Mouse (Mus musculus) small intestine, adult 2 months (tissue): ENCODE data around the gene Igf2r. TPM values are rescaled to one million over a fixed set of nuclear protein-coding genes. Genes with fewer than 3 reads are reported as not detected.
A peak's percentile ranks its signal among the peaks of the same experiment; 100 is the strongest.
"Not testable (repeated sequence)": the region's sequence is repeated elsewhere in the genome, so short reads cannot be mapped to it uniquely, and the experiment has no call there.

Experiments
- H3K27ac ChIP-seq: fragments of 200-500 bp; 2 replicates; pipeline ENCODE4 v1.5.1; 2012; ENCODE audit warnings: low read depth, low read length, control low read depth, inconsistent platforms; ENCODE audit not compliant: insufficient read depth
- H3K27me3 ChIP-seq: fragments of 200-500 bp; 2 replicates; pipeline ENCODE4 v1.6.1; 2012; ENCODE audit warnings: mild to moderate bottlenecking, moderate library complexity, low read length, inconsistent platforms; ENCODE audit not compliant: control insufficient read depth, insufficient read depth
- H3K36me3 ChIP-seq: fragments of 200-500 bp; 2 replicates; pipeline ENCODE4 v1.6.1; 2012; ENCODE audit warnings: mild to moderate bottlenecking, low read length, control low read depth, inconsistent platforms; ENCODE audit not compliant: control insufficient read depth, insufficient read depth
- H3K4me1 ChIP-seq: fragments of 200-500 bp; 2 replicates; pipeline ENCODE4 v1.6.1; 2012; ENCODE audit warnings: low read length, inconsistent platforms, mixed read lengths; ENCODE audit not compliant: control insufficient read depth, insufficient read depth, insufficient read length
- H3K4me3 ChIP-seq: fragments of 200-500 bp; 2 replicates; pipeline ENCODE4 v1.5.1; 2012; ENCODE audit warnings: low read depth, mild to moderate bottlenecking, control low read depth, inconsistent platforms, low read length, moderate library complexity
- CTCF ChIP-seq: fragments of 200-500 bp; IDR thresholded peaks from 2 replicates; pipeline ENCODE4 v1.5.1; 2012; ENCODE audit warnings: low read depth, mild to moderate bottlenecking, control low read depth, inconsistent platforms, low read length, moderate library complexity, mixed read lengths; ENCODE audit not compliant: insufficient replicate concordance, insufficient read length; ENCODE audit errors: extremely low read depth
- POLR2A ChIP-seq: fragments of 200-500 bp; IDR thresholded peaks from 2 replicates; pipeline ENCODE4 v1.6.1; 2012; ENCODE audit warnings: low read depth, mild to moderate bottlenecking, control low read depth, inconsistent platforms, low read length, moderate library complexity
- WGBS: fragments of 180-500 bp; shearing (Covaris S2); methylation state at CpG from one replicate; pipeline ENCODE4 v1.1.7; 2018; 5-methylcytosine and 5-hydroxymethylcytosine counted together
- polyA plus RNA-seq: library from polyadenylated mRNA; depleted of rRNA; stranded (reverse); fragments of >200 nt; gene quantifications from 2 replicates; pipeline ENCODE4 v1.2.3, GENCODE M21; 2012

Igf2r gene
- polyA plus RNA-seq, 1 experiment, result 19.7 TPM

DNA sequence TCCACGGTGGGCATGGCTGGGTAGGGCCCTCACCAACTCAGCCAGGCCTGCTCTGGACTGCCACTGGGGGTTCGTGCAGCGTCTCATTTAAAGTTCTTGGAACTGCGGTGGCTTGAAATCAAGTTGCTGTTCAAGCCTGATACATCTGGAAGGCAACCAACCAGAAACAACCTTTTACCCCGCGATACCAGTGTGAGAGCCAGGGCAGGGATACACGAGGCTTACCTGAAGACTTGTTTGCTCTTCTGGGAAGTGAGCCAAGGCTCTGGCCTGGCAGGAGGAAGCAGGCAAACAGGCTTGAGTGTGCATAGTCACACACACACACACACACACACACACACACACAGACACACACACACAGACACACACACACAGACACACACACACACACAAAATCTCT lies 93.8 kb downstream of the Igf2r start, which contains the start of gene Slc22a1:
Slc22a1 (minus strand) TSS at position 184 of the 400 bp plus-strand sequence.
- TF ChIP-seq POLR2A (no peak), CTCF (no peak)
- Histone ChIP-seq H3K4me3 (peak within 1 kb of the TSS; percentile 61), H3K36me3 (no peaks in the 10 kb centered on the region), H3K27me3 (no peaks in the 10 kb centered on the region), H3K4me1 (peaks cover 32% of the 10 kb centered on the region), H3K27ac (peak within 1 kb of the TSS; percentile 95)
- 18% methylated on average over 7 of the region's 7 CpGs for WGBS

DNA sequence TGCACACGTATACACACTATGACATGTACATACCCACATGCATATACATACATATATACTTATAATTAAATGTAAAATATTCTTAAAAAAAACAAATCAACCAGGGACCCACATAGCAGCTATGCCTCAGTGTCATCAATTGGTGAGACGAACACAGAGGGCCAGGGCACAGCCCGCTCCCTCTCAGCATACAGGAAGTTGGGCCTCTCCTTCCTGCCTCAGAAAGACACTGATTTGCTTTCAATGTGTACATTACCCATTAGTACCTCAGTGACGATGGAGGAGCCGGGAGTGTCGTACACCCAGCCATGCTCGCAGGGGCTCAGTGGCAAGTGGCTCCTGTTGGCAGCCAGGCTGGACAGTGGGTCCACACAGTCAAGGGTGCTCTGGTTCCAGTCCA lies 94.5 kb downstream of the Igf2r start:
- not testable (repeated sequence) for H3K36me3 ChIP-seq, H3K27me3 ChIP-seq
- WGBS, result 34% methylated on average over 7 of the region's 7 CpGs
- H3K27ac ChIP-seq, result peak overlapping the region; percentile 95
- H3K4me1 ChIP-seq, result peaks cover 36% of the 10 kb centered on the region
- peak overlapping the region; percentile 61 for H3K4me3 ChIP-seq

DNA sequence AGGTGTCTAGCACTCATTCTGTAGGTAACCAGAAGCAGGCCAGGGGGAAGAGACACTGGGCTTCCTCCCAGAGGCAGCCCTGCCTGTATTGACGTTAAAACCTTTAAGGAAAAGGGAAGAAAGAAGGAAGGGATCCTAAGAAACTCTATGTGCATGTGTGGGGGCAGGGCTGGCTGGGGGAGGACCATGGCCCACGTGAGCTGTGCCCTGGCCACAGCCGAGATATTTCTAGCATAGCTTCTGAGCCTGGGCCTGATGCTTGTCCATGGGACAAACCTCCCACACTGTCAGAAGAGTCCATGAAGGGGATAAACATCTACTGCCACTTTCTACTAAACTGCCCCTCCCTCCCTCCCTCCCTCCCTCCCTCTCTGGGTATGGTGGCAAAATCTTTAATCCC lies 95.6 kb downstream of the Igf2r start:
- TF ChIP-seq POLR2A (no peak), CTCF (no peak)
- peak overlapping the region; percentile 16; the same call in 1 of the 2 replicates for H3K4me3 ChIP-seq
- H3K4me1 ChIP-seq, result peaks cover 46% of the 10 kb centered on the region
- 31% methylated on average over 3 of the region's 3 CpGs for WGBS
- H3K27ac ChIP-seq, result peak overlapping the region; percentile 17; the same call in 1 of the 2 replicates
- H3K36me3 ChIP-seq, result no peaks in the 10 kb centered on the region
- no peaks in the 10 kb centered on the region for H3K27me3 ChIP-seq

DNA sequence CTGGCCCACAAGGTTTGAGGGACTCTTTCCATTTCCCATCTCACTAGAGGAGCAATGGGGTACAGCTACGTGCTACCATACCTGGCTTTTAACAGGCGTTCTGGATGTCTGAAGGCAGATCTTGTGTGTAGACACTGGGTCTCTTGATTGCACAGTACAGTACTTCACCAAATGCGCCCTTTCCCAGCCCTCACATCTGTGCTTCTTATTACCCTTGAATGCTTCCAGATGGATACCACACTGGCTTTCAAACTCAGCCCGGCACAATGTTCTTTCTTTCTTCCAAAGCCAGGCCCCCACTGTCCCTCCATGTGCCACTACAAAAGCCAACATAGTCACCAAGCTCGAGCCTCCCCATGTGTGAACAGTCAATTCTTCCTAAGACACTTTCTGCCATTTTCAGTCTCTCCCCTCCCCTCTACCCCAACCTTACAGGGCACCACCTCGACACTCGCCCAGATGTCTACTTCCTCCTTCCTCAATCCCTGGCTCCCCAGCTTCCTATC lies 97.1 kb downstream of the Igf2r start:
- Histone ChIP-seq H3K27ac (peak overlapping the region; percentile 46; the same call in 1 of the 2 replicates), H3K4me3 (no peak overlapping the region), H3K4me1 (peaks cover 42% of the 10 kb centered on the region), H3K36me3 (no peaks in the 10 kb centered on the region), H3K27me3 (no peaks in the 10 kb centered on the region)
- 71% methylated on average over 7 of the region's 7 CpGs for WGBS
- TF ChIP-seq CTCF, result no peak
- no peak for TF ChIP-seq POLR2A

DNA sequence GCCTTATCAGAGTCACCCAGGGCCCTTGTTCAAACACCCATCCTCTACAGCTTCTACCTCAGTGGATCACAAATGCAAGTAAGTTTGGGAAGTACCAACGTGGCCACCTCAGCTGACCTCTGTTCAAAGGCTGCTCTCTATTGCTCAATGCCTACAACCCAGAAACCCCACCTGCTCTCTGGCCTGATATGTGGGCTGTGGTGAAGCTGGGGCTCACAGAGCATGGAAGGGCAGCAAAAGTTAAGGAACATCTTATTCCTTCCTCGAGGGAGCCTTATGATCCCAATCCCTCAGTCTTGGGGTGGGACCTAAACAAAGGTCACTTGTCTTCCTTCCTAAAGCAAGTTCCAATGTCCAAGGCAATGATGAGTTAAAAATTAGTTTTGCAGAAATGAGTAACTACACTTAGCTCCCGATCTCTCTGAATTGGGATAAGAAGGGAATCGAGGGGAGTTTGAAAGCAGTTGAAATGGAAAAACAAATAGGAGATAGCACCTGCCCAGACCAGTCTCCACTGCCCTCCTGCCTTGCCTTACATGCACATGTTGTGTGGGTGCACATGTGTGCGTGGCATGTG lies 98.3 kb downstream of the Igf2r start:
- H3K4me3 ChIP-seq, result no peak overlapping the region
- 0 out of 2 replicates have a peak, but pooled peaks cover 2% of the 10 kb centered on the region for H3K36me3 ChIP-seq
- no peaks in the 10 kb centered on the region for H3K27me3 ChIP-seq
- H3K27ac ChIP-seq, result peak overlapping the region; percentile 74
- peaks cover 39% of the 10 kb centered on the region for H3K4me1 ChIP-seq
- 29% methylated on average over 5 of the region's 5 CpGs for WGBS
- TF ChIP-seq POLR2A (no peak), CTCF (no peak)

DNA sequence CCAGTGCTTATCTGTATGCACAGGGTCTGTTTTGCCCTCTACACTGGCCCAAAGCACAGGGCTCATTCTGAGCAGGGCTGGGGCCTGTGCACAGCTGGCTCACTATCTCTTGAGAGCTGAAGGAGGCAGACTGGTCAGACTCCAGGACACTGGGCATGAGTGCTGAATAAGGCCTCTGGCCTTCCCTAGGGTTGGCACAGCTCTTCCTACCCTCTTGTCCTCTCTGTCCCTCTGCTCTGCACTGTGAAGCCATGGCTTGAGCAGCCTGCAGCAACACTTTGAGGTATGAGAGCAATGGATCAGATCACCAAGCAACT lies 100.1 kb downstream of the Igf2r start:
- peaks cover 8% of the 10 kb centered on the region for H3K36me3 ChIP-seq
- H3K27me3 ChIP-seq, result no peaks in the 10 kb centered on the region
- peaks cover 35% of the 10 kb centered on the region for H3K4me1 ChIP-seq
- TF ChIP-seq POLR2A, result no peak
- no peak for TF ChIP-seq CTCF
- H3K4me3 ChIP-seq, result no peak overlapping the region
- H3K27ac ChIP-seq, result peak overlapping the region; percentile 52

DNA sequence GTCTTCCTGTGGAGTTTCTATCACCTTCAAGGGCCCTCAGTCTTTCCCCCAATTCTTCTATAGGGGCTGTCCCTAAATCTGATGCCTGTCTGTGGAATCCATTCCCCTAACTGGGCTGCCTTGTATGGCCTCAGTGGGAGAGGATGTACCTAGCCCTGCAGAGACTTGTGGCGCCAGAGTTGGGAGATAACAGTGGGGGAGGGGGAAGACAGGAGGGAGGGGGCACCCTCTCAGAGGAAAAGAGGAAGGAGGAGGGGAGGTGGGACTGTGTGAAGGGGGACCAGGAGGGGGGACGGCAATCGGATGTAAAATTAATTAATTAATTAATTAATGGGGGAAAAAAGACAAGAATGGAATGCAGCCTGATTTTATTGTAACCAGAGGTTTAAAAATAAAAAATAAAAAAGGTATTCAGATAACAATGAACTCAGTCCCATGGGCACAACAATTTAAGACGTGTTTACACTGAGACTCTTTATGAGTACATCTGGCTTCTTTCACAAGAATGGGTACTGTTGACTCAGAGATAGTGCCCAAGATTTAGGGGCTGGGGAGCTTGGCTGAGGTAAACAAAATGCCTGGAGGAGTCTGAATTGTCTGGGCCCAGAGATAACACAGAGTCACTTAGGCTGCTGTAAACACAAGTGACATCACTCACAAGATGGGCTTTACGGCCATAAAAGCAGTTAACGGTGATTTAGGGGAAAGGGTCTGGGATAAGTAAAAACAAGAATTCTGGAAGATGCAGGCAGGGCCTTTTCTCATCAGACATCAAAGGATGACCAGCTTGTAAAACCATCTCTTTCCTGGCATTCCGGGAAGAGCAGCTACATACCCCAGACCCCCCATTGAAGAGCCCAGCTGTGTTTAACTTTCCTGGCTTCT lies 100.7 kb downstream of the Igf2r start:
- 57% methylated on average over 7 of the region's 7 CpGs for WGBS
- H3K27ac ChIP-seq, result no peak overlapping the region
- H3K27me3 ChIP-seq, result no peaks in the 10 kb centered on the region
- H3K4me1 ChIP-seq, result peaks cover 35% of the 10 kb centered on the region
- H3K4me3 ChIP-seq, result no peak overlapping the region
- no peak for TF ChIP-seq POLR2A
- TF ChIP-seq CTCF, result no peak
- H3K36me3 ChIP-seq, result peaks cover 11% of the 10 kb centered on the region
